Mouse (Mus musculus): ENCODE measurements at regions not wholly inside any gene's neighbourhood (a gene's known extent, or its start where the extent isn't known, plus 50 kb on each side); places are given as distances from the start of the nearest gene placed in this dataset.

DNA sequence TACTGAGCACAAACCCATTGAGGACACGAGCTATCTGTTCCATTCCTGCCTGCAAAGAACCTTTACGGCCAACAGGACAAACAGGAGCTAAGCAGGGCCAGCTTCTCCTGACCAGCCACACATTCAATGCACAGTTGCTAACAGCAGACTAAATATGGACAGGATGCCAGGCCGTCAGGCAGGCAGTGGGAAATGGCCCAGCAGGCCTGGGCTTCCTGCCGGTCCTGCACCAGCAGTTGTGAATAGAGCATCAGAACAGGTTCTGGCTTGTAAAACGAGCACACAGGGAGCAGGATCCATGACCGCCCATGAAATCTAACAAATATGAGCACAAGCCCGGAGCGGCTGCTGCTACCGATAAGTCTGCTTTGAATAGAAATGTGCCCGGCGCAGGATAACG is 384.0 kb downstream of the Ajap1 start:
- Histone ChIP-seq H3ac (ENCODE audit: control insufficient read depth, insufficient read length, low read depth) (no peak overlapping the region), H3K79me2 (ENCODE audit: control insufficient read depth, insufficient read depth) (no peaks in the 10 kb centered on the region), H3K27me3 (ENCODE audit: control insufficient read depth, insufficient read depth, insufficient read length) (no peaks in the 10 kb centered on the region), H3K79me3 (ENCODE audit: low read depth) (no peaks in the 10 kb centered on the region), H3K36me3 (ENCODE audit: control insufficient read depth, insufficient read depth) (no peaks in the 10 kb centered on the region), H3K4me3 (ENCODE audit: insufficient read depth, poor library complexity, severe bottlenecking) (no peak overlapping the region)
- no peak for TF ChIP-seq MYOD1 (IDR thresholded peaks at IDR 0.05; ENCODE audit: control insufficient read depth, insufficient read length, low read depth)
- TF ChIP-seq CTCF (IDR thresholded peaks at IDR 0.05; ENCODE audit: control insufficient read depth, insufficient read depth, insufficient read length), result no peak
- TF ChIP-seq FOSL1 (IDR thresholded peaks at IDR 0.05; ENCODE audit: insufficient read depth, low read length, poor library complexity, severe bottlenecking), result no peak
- TF ChIP-seq MAX (IDR thresholded peaks at IDR 0.05), result no peak
- TF ChIP-seq USF1 (IDR thresholded peaks at IDR 0.05; ENCODE audit: low read depth), result no peak
- no peak for TF ChIP-seq CEBPB (IDR thresholded peaks at IDR 0.05; ENCODE audit: low read depth)
- no peak for TF ChIP-seq MYOG (IDR thresholded peaks at IDR 0.05; ENCODE audit: control insufficient read depth, extremely low read depth, insufficient read length)

DNA sequence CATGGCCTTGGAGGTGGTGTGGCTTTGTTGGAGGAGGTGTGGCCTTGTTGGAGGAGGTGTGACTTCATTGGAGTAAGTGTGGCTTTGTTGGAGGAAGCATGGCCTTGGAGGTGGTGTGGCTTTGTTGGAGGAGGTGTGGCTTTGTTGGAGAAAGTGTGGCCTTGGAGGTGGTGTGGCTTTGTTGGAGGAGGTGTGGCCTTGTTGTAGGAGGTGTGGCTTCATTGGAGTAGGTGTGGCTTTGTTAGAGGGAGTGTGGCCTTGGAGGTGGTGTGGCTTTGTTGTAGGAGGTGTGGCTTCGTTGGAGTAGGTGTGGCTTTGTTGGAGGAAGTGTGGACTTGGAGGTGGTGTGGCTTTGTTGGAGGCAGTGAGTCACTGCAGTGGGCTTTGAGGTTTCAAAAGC is 385.0 kb downstream of the Ajap1 start:
- H3ac ChIP-seq (ENCODE audit: control insufficient read depth, insufficient read length, low read depth), result no peak overlapping the region
- TF ChIP-seq MYOD1 (IDR thresholded peaks at IDR 0.05; ENCODE audit: control insufficient read depth, insufficient read length, low read depth) (no peak), USF1 (IDR thresholded peaks at IDR 0.05; ENCODE audit: low read depth) (no peak), FOSL1 (IDR thresholded peaks at IDR 0.05; ENCODE audit: insufficient read depth, low read length, poor library complexity, severe bottlenecking) (no peak), MYOG (IDR thresholded peaks at IDR 0.05; ENCODE audit: control insufficient read depth, extremely low read depth, insufficient read length) (no peak), CEBPB (IDR thresholded peaks at IDR 0.05; ENCODE audit: low read depth) (no peak), MAX (IDR thresholded peaks at IDR 0.05) (no peak), CTCF (IDR thresholded peaks at IDR 0.05; ENCODE audit: control insufficient read depth, insufficient read depth, insufficient read length) (no peak)
- no peaks in the 10 kb centered on the region for H3K79me2 ChIP-seq (ENCODE audit: control insufficient read depth, insufficient read depth)
- no peaks in the 10 kb centered on the region for H3K36me3 ChIP-seq (ENCODE audit: control insufficient read depth, insufficient read depth)
- no peaks in the 10 kb centered on the region for H3K27me3 ChIP-seq (ENCODE audit: control insufficient read depth, insufficient read depth, insufficient read length)
- H3K4me3 ChIP-seq (ENCODE audit: insufficient read depth, poor library complexity, severe bottlenecking), result no peak overlapping the region
- no peaks in the 10 kb centered on the region for H3K79me3 ChIP-seq (ENCODE audit: low read depth)

DNA sequence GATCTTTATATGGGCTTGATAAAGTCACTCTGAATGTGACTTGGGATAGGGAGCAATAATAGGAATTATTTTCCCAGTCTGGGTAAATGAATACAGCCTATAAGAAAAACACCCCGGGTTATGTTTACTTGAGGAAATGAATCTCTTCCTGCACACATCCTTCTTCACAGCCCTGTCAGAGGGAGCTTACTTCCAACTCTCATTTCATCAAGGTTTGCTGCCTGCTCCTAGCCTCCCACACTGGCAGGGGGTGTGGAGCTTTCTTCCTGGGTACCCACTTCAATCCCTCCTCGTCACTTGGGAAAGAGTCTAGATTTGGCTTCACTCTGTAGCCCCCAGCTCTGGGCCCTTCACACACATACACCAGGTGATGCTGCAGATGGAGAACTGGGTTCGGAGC is 389.5 kb downstream of the Ajap1 start:
- no peak for TF ChIP-seq MAX (IDR thresholded peaks at IDR 0.05)
- no peak for TF ChIP-seq MYOG (IDR thresholded peaks at IDR 0.05; ENCODE audit: control insufficient read depth, extremely low read depth, insufficient read length)
- TF ChIP-seq CEBPB (IDR thresholded peaks at IDR 0.05; ENCODE audit: low read depth), result no peak
- TF ChIP-seq MYOD1 (IDR thresholded peaks at IDR 0.05; ENCODE audit: control insufficient read depth, insufficient read length, low read depth), result no peak
- no peak for TF ChIP-seq FOSL1 (IDR thresholded peaks at IDR 0.05; ENCODE audit: insufficient read depth, low read length, poor library complexity, severe bottlenecking)
- no peak for TF ChIP-seq USF1 (IDR thresholded peaks at IDR 0.05; ENCODE audit: low read depth)
- TF ChIP-seq CTCF (IDR thresholded peaks at IDR 0.05; ENCODE audit: control insufficient read depth, insufficient read depth, insufficient read length), result no peak
- H3K4me3 ChIP-seq (ENCODE audit: insufficient read depth, poor library complexity, severe bottlenecking), result no peak overlapping the region
- no peak overlapping the region for H3ac ChIP-seq (ENCODE audit: control insufficient read depth, insufficient read length, low read depth)
- H3K36me3 ChIP-seq (ENCODE audit: control insufficient read depth, insufficient read depth), result no peaks in the 10 kb centered on the region
- no peaks in the 10 kb centered on the region for H3K27me3 ChIP-seq (ENCODE audit: control insufficient read depth, insufficient read depth, insufficient read length)
- no peaks in the 10 kb centered on the region for H3K79me3 ChIP-seq (ENCODE audit: low read depth)
- H3K79me2 ChIP-seq (ENCODE audit: control insufficient read depth, insufficient read depth), result no peaks in the 10 kb centered on the region

DNA sequence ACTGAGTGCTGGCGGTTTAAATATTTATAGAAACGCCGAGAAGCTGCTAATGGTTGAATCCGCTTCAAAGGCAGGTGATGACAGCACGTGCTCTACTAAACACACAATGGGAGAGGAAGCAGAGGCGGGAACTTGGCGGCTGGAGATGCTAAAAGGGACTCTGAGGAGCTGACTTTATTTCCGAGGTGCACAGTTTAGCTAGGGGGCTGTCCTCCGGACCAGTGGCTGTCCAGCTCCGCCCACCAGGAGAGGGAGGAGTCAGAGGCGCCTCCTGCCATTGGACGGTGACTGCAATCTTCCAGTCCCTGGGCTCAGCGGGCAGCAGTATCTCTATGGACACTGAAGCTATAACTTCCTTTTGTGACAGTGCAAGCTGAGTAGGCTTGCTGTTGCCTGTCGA is 400.4 kb downstream of the Ajap1 start:
- no peaks in the 10 kb centered on the region for H3K36me3 ChIP-seq (ENCODE audit: control insufficient read depth, insufficient read depth)
- H3K79me3 ChIP-seq (ENCODE audit: low read depth), result no peaks in the 10 kb centered on the region
- H3K79me2 ChIP-seq (ENCODE audit: control insufficient read depth, insufficient read depth), result no peaks in the 10 kb centered on the region
- TF ChIP-seq CEBPB (IDR thresholded peaks at IDR 0.05; ENCODE audit: low read depth) (no peak), CTCF (IDR thresholded peaks at IDR 0.05; ENCODE audit: control insufficient read depth, insufficient read depth, insufficient read length) (no peak), MYOD1 (IDR thresholded peaks at IDR 0.05; ENCODE audit: control insufficient read depth, insufficient read length, low read depth) (no peak), MYOG (IDR thresholded peaks at IDR 0.05; ENCODE audit: control insufficient read depth, extremely low read depth, insufficient read length) (no peak), MAX (IDR thresholded peaks at IDR 0.05) (no peak), USF1 (IDR thresholded peaks at IDR 0.05; ENCODE audit: low read depth) (no peak), FOSL1 (IDR thresholded peaks at IDR 0.05; ENCODE audit: insufficient read depth, low read length, poor library complexity, severe bottlenecking) (no peak)
- no peaks in the 10 kb centered on the region for H3K27me3 ChIP-seq (ENCODE audit: control insufficient read depth, insufficient read depth, insufficient read length)
- no peak overlapping the region for H3ac ChIP-seq (ENCODE audit: control insufficient read depth, insufficient read length, low read depth)
- no peak overlapping the region for H3K4me3 ChIP-seq (ENCODE audit: insufficient read depth, poor library complexity, severe bottlenecking)

DNA sequence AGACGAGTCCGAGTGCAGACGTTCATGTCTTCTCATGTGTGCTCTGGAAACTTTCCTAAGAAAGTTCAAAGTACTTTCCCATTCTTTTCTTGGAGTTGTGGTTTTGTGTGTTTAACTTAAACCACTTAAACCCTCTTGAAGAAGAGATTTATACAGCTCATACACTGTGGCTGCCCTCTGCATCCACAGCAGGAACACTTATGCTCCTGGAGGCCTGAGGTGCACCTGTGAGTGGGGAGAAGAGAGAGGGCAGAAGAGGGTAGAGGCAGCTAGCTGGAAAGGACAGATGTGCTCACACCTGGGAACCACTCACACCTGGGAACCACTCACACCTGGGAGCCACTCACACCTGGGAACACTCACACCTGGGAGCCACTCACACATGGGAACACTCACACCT is 408.0 kb downstream of the Ajap1 start:
- H3K36me3 ChIP-seq (ENCODE audit: control insufficient read depth, insufficient read depth), result no peaks in the 10 kb centered on the region
- no peaks in the 10 kb centered on the region for H3K79me2 ChIP-seq (ENCODE audit: control insufficient read depth, insufficient read depth)
- H3K27me3 ChIP-seq (ENCODE audit: control insufficient read depth, insufficient read depth, insufficient read length), result no peaks in the 10 kb centered on the region
- TF ChIP-seq USF1 (IDR thresholded peaks at IDR 0.05; ENCODE audit: low read depth) (no peak), MYOG (IDR thresholded peaks at IDR 0.05; ENCODE audit: control insufficient read depth, extremely low read depth, insufficient read length) (no peak), MAX (IDR thresholded peaks at IDR 0.05) (no peak), CEBPB (IDR thresholded peaks at IDR 0.05; ENCODE audit: low read depth) (no peak), FOSL1 (IDR thresholded peaks at IDR 0.05; ENCODE audit: insufficient read depth, low read length, poor library complexity, severe bottlenecking) (no peak), CTCF (IDR thresholded peaks at IDR 0.05; ENCODE audit: control insufficient read depth, insufficient read depth, insufficient read length) (no peak), MYOD1 (IDR thresholded peaks at IDR 0.05; ENCODE audit: control insufficient read depth, insufficient read length, low read depth) (no peak)
- H3ac ChIP-seq (ENCODE audit: control insufficient read depth, insufficient read length, low read depth), result no peak overlapping the region
- no peak overlapping the region for H3K4me3 ChIP-seq (ENCODE audit: insufficient read depth, poor library complexity, severe bottlenecking)
- no peaks in the 10 kb centered on the region for H3K79me3 ChIP-seq (ENCODE audit: low read depth)

Data from C2C12 (cell line).